Mouse (Mus musculus): Measurements from ENCODE around the gene Ets1.

Gene Ets1

GRCm38 (mm10) chr9:32695492-32696190 is 59.6 kb downstream of the Ets1 start:
- DNase-seq (ENCODE audit: low spot score): peak; percentile 74

DNA sequence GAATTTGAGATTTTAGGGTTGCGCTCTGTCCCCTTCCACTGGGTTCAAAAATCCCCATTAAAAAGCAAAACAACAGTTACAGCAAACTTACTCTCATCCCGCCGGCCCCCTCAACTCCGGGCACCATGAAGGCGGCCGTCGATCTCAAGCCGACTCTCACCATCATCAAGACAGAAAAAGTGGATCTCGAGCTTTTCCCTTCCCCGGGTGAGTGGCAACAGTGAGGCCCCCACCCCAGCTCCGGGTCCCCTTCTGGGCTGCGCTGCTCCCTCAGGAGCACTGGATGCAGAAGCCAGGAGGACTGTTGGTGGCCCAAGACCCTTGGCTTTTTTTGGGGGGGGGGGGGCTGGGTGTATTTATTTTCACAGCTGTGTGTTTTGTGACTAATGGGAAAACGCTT is 60.2 kb downstream of the Ets1 start:
- DNase-seq (ENCODE audit: low spot score): no peak

DNA sequence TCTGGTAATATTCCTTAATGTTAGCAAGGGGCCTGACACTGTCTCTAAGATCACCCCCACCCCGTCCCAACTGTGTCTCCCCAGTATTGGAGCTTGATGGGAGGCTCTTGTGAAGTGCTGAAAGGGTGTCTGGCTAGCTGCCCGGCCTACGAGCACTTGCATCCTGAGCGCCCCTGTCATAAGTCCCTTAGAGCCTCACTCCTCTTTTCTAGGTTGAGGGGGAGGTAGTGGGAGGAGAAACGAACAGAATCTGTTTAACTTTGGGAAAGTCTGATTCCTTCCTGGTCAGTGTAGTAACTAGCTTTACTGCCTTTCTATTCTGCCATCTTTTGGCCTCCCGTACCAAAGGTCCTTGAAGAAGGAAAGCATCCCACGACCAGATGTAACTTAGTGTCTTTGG is 60.7 kb downstream of the Ets1 start:
- no peak for DNase-seq (ENCODE audit: low spot score)

DNA sequence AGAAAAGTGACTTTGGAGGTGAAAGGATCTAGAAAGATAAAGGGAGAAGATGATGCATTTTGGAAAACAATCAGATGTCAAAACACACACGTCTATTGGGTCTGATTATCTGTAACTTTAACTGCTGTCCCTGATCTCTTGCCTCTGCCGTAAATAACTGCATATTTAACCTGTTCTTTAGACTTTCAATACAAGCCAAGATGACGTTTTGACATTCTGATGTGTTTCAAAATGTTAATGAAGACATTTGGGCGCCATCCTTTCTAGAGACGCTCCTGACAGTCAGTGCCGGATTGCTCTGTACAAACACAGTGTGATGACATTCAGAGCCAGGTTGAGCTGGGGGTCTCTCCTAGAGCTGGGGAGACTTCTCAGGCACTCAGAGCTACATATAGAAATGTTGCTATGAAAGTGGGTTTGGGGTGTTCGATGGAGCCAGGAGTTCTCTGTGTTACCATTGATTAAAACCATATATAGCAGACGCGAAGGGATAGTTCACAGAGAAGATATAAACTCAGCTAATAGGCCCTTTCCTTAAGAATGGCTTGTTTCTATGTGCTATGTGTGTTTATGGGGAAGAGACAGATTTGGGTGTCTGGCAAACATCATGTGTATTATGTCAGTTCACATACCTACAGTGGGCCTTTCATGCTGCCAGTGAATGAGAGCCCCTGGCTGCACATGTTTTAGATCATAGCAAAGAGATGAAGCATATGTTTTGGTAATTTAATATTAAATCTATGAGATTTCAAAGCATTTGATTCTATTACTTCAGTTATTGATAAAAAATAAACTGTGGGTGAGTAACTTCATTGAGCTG is 61.5 kb downstream of the Ets1 start:
- no peak for DNase-seq (ENCODE audit: low spot score)

DNA sequence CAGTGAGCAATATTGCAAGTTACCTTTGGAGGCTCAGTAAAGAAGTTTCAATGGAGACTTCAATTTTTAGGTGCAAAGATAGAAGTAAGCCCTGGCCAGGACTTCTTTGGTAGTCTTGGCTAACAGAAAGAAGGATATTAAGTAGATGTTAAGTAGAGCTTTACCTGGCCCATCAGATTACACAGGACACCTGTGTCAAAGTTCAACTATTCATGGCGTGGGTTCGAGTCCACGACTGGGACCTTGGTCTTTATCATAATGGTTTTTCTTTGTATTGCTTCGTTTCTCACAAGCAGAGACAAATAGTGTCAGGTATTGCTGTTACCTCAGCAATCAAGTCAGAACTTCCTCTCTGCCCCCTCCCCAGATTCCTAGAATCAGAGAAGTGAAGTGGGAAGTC is 62.7 kb downstream of the Ets1 start:
- DNase-seq (ENCODE audit: low spot score): no peak

DNA sequence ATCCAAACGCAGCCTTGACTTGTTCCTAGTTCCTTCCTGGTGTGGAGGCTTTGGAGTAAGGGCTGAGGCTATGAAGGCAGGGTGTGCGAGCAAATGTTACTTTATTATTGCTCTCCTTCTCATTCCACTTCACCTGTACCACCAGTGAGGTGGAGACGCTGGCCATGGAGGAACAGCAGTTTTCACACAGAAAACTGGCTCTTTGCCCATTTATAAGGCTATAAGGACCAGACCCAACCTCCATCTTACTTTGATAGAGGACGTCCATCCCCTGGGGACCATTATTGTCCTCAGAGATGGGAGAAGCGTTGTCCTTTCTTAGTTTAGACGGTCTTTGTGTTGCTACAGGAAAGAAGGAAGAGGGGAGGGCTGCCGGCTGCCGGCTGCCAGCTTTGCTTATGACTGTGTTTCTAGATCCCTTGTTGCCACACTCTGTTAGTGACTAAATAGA is 63.4 kb downstream of the Ets1 start:
- no peak for DNase-seq (ENCODE audit: low spot score)

- no peak for DNase-seq (ENCODE audit: low spot score)
Measured at GRCm38 (mm10) chr9:32700091-32700905, 64.3 kb downstream of the Ets1 start.

DNA sequence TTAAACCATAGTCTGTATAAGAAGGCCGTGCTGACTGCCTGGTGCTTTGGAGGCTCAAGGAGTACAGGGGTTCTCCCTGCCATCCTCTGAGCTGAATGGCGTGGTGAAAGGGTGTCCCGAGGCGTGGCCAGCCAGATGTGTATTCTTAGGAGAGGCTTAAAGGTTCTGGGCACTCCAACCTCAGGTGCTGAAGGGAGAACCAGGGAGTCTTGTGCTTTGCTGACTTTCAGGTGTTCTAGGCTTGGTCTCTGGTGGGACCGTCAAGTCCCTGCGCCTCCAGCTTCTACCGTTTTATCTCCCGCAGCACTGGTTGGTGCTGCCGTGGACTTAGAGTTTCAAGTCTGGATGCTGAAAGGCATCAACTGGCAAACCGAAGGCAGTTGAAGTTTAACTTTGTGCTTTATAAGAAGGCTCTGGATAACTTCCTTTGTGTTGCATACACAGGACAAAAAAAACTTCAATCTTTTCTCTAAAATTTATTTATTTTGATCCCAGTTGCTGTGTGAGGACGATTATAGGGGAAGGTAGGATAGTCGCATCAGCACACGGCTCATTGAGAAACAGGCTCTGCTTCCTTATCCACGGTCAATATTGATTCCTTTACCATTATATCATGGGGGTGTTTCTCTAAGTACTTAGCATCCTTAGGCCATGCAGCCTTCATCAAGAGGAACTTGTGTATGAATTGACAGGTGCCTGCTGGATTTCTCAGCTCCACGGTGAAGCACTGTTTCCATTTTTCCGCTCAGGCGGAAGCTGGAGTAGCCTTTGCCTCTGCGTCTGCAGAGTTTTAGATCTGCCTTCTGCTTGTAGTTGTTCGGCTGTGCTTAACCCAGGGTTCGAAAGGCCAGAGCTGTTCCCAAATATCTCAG is 65.3 kb downstream of the Ets1 start:
- no peak for DNase-seq (ENCODE audit: low spot score)

GRCm38 (mm10) chr9:32701998-32702305 is 65.9 kb downstream of the Ets1 start:
- DNase-seq (ENCODE audit: low spot score): no peak

GRCm38 (mm10) chr9:32702836-32703395 is 66.9 kb downstream of the Ets1 start:
- DNase-seq (ENCODE audit: low spot score): no peak

DNA sequence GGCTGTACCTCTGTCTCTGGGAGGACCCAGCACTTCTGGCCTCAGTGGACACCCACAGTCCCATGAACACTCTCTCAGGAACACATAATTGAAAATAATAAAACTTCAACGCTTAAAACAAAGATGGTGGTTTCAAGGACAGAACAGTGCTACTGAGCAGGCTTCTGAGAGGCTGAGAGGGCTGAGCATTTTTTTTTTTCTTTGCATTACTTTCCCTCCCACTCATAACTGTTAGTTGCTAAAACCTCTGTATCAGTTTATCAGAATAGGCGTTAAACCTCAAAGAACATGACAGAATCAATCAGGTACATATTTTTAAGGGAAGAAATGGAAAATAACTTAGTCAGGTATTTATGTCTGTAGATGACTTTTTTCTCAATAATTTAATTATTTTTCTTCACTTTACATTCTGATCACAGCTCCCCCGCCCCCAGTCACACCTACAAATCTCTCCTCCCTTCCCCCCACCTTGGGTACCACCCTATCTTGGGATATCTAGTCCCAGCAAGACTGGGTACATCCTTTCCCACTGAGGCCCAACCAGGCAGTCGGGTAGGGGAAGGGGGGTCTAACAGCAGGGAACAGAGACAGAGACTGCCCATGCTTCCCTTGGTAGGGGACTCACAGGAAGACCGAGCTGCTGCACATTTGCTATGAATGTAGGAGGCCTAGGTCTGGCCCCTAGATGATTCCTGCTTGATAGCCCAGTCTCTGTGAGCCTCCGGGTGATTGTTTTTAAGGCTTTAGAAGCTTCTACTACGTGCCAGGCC is 68.1 kb downstream of the Ets1 start:
- DNase-seq (ENCODE audit: low spot score): no peak

GRCm38 (mm10) chr9:32705827-32706478 is 69.9 kb downstream of the Ets1 start:
- DNase-seq (ENCODE audit: low spot score): no peak

- no peak for DNase-seq (ENCODE audit: low spot score)
Measured at GRCm38 (mm10) chr9:32707436-32707835, 71.4 kb downstream of the Ets1 start.

DNA sequence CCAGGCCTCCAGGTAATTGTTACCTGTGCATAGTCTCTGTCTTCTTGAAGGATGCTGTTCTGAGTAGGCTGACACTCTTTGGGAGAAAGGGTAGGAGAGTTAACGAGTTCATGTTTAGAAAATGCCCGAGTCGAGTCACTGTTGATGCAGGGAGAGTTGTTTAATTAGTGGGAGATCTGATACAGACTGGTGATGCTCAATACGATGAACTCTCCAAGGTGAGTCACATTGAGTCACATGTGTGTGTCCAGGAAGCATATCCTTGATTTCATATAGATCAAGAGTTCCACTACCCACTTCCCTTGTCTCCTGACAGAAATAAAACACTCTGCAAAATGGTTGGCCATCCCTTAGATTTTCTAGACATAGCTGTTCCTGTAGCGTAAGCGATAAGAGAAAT is 72.5 kb downstream of the Ets1 start:
- no peak for DNase-seq (ENCODE audit: low spot score)

DNA sequence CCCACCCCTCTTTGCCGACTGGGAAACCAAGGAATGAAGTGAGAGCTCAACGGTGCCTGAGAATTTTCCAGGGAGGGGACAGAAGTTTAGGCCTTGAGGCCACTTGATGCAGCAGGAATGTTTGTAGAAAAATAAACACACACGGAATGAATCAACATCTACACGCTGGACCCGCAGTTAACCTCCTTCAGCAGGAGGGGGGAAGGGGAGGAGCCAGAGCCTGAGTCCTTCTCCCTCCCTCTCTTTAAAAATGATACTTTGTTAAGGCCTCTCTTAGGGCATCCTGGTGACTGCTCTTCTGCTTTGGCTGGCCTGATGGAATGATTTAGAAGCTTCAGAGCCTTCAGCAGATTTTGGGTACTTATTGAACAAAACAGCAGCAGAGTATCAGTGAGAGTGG is 73.3 kb downstream of the Ets1 start:
- no peak for DNase-seq (ENCODE audit: low spot score)

GRCm38 (mm10) chr9:32709764-32710734 is 74.0 kb downstream of the Ets1 start:
- no peak for DNase-seq (ENCODE audit: low spot score)

DNA sequence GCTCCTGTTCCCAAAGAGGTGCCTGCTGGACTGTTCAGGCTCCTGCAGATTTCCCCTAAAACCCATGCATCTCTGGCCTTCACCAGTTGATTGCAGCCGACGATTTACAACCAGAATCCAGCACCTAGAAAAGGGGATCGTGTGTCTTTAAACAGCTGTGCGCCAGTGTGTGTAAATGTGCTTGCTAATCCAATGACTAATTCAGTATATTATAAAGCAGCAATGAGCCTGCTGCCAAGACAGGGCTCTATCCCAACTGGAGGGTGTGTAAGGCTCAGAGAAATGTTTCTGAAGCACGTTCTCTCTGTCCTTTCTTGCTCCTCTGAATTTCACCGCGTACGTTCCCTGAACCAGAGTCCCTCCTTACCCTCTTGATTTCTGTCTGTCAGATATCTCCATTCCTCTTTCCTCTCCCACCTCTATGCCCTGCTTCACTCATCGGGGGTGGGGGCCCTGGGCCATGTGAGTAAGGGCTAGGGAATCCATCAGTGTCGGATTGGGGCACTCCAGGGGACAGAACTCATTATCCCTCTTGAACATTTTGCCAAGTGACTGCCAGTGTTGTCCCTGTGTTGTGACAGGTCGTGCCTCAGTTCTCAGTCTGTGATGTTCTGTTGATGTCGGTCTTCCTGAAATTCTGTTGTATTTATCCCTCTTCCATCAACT is 75.1 kb downstream of the Ets1 start:
- no peak for DNase-seq (ENCODE audit: low spot score)

DNA sequence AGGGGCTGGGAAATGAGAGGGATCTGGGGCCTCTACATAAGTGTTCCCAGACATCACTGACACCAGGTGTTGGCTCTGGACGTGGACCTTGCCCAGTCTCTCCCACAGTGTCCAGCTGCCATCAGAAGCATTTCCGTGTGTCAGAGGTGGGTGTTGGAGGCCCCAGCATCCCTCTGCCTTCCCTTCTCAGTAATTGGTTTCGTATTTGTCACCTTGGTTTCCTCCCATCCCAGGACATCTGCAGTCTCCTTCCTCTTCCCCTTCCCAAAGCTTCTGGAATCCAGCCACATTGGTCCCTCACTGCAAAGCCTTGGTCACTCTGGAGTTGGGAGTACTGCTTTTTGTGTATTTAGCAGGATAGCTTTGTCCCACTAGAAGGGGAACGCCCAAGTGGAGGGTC is 75.7 kb downstream of the Ets1 start:
- no peak for DNase-seq (ENCODE audit: low spot score)

Data from layer of hippocampus, adult 9-10 months (tissue).